Mouse (Mus musculus): ENCODE data around the gene Rap2a.

- TF ChIP-seq CTCF (IDR thresholded peaks at IDR 0.05; ENCODE audit: low read depth), result no peak
- no peak for TF ChIP-seq EP300 (IDR thresholded peaks at IDR 0.05; ENCODE audit: low read depth)
These were observed 49.7 kb upstream of the Rap2a start for GRCm38 (mm10) chr14:120428497-120428896.

All from heart, postnatal 0 days (tissue).